Mouse (Mus musculus) bone marrow, adult 2 months (tissue): ENCODE data around the gene Kncn. TPM values are rescaled to one million over a fixed set of nuclear protein-coding genes. Genes with fewer than 3 reads are reported as not detected.

Experiments
- H3K27ac ChIP-seq: fragments of 200-500 bp; 2 replicates; pipeline ENCODE4 v1.5.1; 2012; ENCODE audit warnings: low read depth, mild to moderate bottlenecking, control low read depth, inconsistent platforms, low read length; ENCODE audit not compliant: control insufficient read depth, poor library complexity, insufficient read depth
- H3K4me1 ChIP-seq: fragments of 200-500 bp; 2 replicates; pipeline ENCODE4 v1.6.1; 2011; ENCODE audit warnings: low read length; ENCODE audit not compliant: control insufficient read depth, insufficient read depth
- H3K4me3 ChIP-seq: fragments of 200-500 bp; replicated peaks from 2 replicates; pipeline ENCODE3; 2011; ENCODE audit warnings: mild to moderate bottlenecking, low read depth, low read length, control low read depth; ENCODE audit not compliant: control insufficient read depth
- CTCF ChIP-seq: fragments of 200-500 bp; IDR thresholded peaks from 2 replicates; pipeline ENCODE4 v1.5.1; 2011; ENCODE audit warnings: low read length, control low read depth; ENCODE audit not compliant: control insufficient read depth, insufficient read depth
- POLR2A ChIP-seq: fragments of 200-500 bp; IDR thresholded peaks from 2 replicates; pipeline ENCODE4 v1.6.1; 2011; ENCODE audit warnings: low read depth, mild to moderate bottlenecking, control low read depth, low read length, borderline replicate concordance; ENCODE audit not compliant: control insufficient read depth
- WGBS: fragments of 180-500 bp; shearing (Covaris S2); methylation state at CpG from one replicate; pipeline ENCODE4 v1.1.7; 2018; 5-methylcytosine and 5-hydroxymethylcytosine counted together
- polyA plus RNA-seq: library from polyadenylated mRNA; stranded (reverse); fragments of >200 nt; gene quantifications from 2 replicates; pipeline ENCODE4 v1.2.4, GENCODE M21; 2011; ENCODE audit warnings: low replicate concordance; ENCODE audit not compliant: missing spikeins, insufficient read depth, insufficient read length

The Kncn gene
- polyA plus RNA-seq, 1 experiment: 1.2 TPM

GRCm38 (mm10) chr4:115848083-115848482 is 36.1 kb upstream of the Kncn start:
- TF ChIP-seq POLR2A: no peak
- no peak for TF ChIP-seq CTCF
- Histone ChIP-seq H3K27ac (peak overlapping the region; percentile 85), H3K4me3 (no peak overlapping the region), H3K4me1 (peaks cover 17% of the 10 kb centered on the region)
- 39% methylated on average over 1 of the region's 1 CpGs for WGBS

DNA sequence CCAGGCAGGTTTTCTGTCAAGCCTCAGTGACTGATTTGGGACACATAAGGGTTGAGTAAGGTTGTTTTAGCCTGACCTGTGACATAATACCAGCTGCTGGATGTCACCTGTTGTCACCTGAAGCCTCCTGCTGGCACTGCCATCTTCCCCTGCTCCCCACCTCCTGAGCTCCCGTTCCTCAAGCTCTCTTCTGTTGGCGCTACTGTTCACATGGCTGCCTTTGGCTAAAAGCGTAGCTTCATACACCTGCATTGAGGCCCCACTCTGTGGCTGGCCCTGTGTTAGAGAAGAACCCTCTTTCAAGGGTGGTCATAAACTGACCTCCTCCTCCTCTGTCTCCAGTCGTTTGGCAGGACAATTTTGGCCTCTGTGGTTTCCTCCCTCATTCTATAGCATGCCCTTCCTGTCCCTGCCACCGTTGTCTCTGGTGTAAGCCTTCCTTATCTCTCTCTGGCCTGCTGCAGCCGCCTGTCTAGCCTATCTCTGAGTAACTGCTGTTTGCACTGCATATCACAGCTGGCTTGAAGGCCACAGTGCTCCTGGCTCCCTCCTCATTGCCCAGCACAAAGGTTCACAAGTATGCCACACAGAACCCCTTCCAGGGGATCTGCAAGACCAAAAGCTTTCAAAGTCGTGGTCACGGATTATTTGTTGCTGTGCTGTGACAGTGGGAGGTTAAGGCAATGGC is 35.1 kb upstream of the Kncn start:
- 25% methylated on average over 8 of the region's 8 CpGs for WGBS
- peaks cover 17% of the 10 kb centered on the region for H3K4me1 ChIP-seq
- no peak for TF ChIP-seq CTCF
- no peak for TF ChIP-seq POLR2A
- peak overlapping the region; percentile 15 for H3K4me3 ChIP-seq
- peak overlapping the region; percentile 91 for H3K27ac ChIP-seq

DNA sequence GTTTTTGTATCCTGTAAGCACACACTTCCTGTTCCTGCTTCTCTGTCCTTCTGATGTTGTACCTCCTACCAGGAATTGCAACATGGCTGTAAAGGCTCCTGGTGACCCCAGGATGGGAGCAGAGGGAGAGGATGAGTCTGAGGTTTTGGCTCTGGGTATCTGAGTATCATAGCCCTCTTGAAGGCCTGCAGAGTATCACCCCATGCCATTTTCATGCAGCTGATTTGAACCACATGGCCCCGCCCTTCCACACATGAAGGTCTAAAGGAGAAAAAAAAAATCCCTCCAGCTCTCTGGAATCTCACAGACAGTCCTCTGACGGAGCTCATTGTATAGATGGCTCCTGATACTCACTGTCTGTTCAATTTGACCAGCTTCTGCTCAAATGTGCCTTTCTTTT is 34.1 kb upstream of the Kncn start:
- TF ChIP-seq POLR2A (no peak), CTCF (no peak)
- Histone ChIP-seq H3K27ac (peak overlapping the region; percentile 47; the same call in 1 of the 2 replicates), H3K4me1 (peaks cover 17% of the 10 kb centered on the region)

DNA sequence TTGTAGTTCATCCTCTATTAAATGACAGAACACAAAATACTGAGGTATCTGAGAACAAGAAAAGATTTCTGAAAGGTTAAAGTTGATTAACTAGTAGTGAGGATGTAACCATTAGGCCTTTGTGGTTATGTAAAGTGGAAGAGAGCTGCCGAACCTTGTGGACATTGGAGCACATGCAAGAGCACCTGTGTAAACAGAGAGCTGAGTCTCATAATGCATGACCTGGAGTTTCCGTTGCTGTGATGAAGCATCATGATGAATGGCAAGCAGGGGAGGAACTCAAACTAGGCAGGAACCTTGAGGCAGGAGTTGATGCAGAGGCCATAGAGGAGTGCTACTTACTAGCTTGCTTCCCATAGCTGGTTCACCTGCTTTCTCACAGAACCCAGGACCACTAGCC is 33.6 kb upstream of the Kncn start:
- no peak overlapping the region for H3K27ac ChIP-seq
- H3K4me1 ChIP-seq: peaks cover 18% of the 10 kb centered on the region
- H3K4me3 ChIP-seq: no peak overlapping the region
- TF ChIP-seq POLR2A (no peak), CTCF (no peak)
- WGBS: 70% methylated on average over 2 of the region's 2 CpGs

More for the DNA sequence above, 34.1 kb upstream of the Kncn start:
- WGBS: 77% methylated on average over 2 of the region's 2 CpGs
- no peak overlapping the region for H3K4me3 ChIP-seq

GRCm38 (mm10) chr4:115851569-115851968 is 32.6 kb upstream of the Kncn start:
- H3K4me1 ChIP-seq: peaks cover 19% of the 10 kb centered on the region
- no peak for TF ChIP-seq CTCF
- TF ChIP-seq POLR2A: no peak
- WGBS: 95% methylated on average over 6 of the region's 6 CpGs
- no peak overlapping the region for H3K27ac ChIP-seq
- no peak overlapping the region for H3K4me3 ChIP-seq

- TF ChIP-seq POLR2A (no peak), CTCF (no peak)
- Histone ChIP-seq H3K27ac (no peak overlapping the region), H3K4me3 (no peak overlapping the region), H3K4me1 (peaks cover 8% of the 10 kb centered on the region)
- 68% methylated on average over 6 of the region's 6 CpGs for WGBS
These were observed 29.1 kb upstream of the Kncn start for GRCm38 (mm10) chr4:115855100-115855499.

DNA sequence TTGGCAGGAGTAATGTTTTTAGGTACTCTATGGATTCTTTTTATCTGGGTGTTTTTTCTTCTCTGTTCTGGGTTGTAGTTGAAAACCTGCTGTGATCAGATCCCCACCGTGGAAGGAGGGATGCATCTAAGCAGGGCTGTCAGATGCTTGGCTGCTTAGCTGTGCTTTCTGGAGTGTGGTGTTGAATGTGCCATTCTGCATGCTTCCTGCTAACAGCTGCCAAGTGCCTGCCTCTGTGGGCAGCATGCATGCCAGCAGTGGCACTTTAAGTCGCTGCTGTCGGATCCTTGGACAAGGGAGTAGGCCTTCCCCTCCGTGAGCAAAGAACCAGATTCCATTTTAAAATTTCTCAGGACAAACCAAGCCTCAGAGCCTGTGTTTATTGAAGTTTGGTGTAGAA is 28.6 kb upstream of the Kncn start:
- Histone ChIP-seq H3K4me1 (peaks cover 7% of the 10 kb centered on the region), H3K4me3 (no peak overlapping the region), H3K27ac (no peak overlapping the region)
- WGBS: 78% methylated on average over 4 of the region's 4 CpGs
- TF ChIP-seq POLR2A (no peak), CTCF (no peak)

GRCm38 (mm10) chr4:115856282-115856681 is 27.9 kb upstream of the Kncn start:
- peaks cover 5% of the 10 kb centered on the region; the same call in 1 of the 2 replicates for H3K4me1 ChIP-seq
- no peak overlapping the region for H3K27ac ChIP-seq
- no peak overlapping the region for H3K4me3 ChIP-seq
- no peak for TF ChIP-seq POLR2A
- TF ChIP-seq CTCF: no peak
- WGBS: 55% methylated on average over 4 of the region's 4 CpGs
